Mouse (Mus musculus): Measurements from ENCODE around the gene Cops7a.

The Cops7a gene

GRCm38 (mm10) chr6:124919695-124920317 is 45.5 kb downstream of the Cops7a start, which contains the start of gene Ptms:
Gene Ptms, minus strand, starts transcription at chr6:124920103.
- peak; percentile 97 to 98 for DNase-seq (ENCODE audit: inconsistent age in 2 of 2, low spot score in 1 of 2)

GRCm38 (mm10) chr6:124918890-124919627 is 46.3 kb downstream of the Cops7a start:
- peak in 1 of 2 experiments; percentile 21 for DNase-seq (ENCODE audit: inconsistent age in 2 of 2, low spot score in 1 of 2)

- no peak for DNase-seq (ENCODE audit: inconsistent age in 2 of 2, low spot score in 1 of 2)
Measured at GRCm38 (mm10) chr6:124918331-124918690, 47.0 kb downstream of the Cops7a start.

GRCm38 (mm10) chr6:124917518-124918330 is 47.6 kb downstream of the Cops7a start:
- DNase-seq (ENCODE audit: inconsistent age in 2 of 2, low spot score in 1 of 2), result peak; percentile 97 to 99

- peak; percentile 93 to 98 for DNase-seq (ENCODE audit: inconsistent age in 2 of 2, low spot score in 1 of 2)
Measured at GRCm38 (mm10) chr6:124916695-124917517, 48.4 kb downstream of the Cops7a start.

- peak; percentile 48 to 79 for DNase-seq (ENCODE audit: inconsistent age in 2 of 2, low spot score in 1 of 2)
Measured at GRCm38 (mm10) chr6:124915942-124916694, 49.2 kb downstream of the Cops7a start.

- DNase-seq (ENCODE audit: inconsistent age in 2 of 2, low spot score in 1 of 2), result peak; percentile 45 to 74
Measured at GRCm38 (mm10) chr6:124915160-124915941, 50.0 kb downstream of the Cops7a start.

GRCm38 (mm10) chr6:124914511-124914910 is 50.8 kb downstream of the Cops7a start:
- DNase-seq (ENCODE audit: inconsistent age in 2 of 2, low spot score in 1 of 2), result peak in 1 of 2 experiments; percentile 50

- DNase-seq (ENCODE audit: inconsistent age in 2 of 2, low spot score in 1 of 2), result peak; percentile 26 to 55
Measured at GRCm38 (mm10) chr6:124913721-124914285, 51.5 kb downstream of the Cops7a start.

GRCm38 (mm10) chr6:124913214-124913613 is 52.1 kb downstream of the Cops7a start:
- DNase-seq (ENCODE audit: inconsistent age in 2 of 2, low spot score in 1 of 2), result no peak

GRCm38 (mm10) chr6:124911533-124912218 is 53.7 kb downstream of the Cops7a start, which contains the start of gene Lag3:
Gene Lag3, minus strand, starts transcription at chr6:124911705.
- peak; percentile 17 to 27 for DNase-seq (ENCODE audit: inconsistent age in 2 of 2, low spot score in 1 of 2)

- peak; percentile 23 to 36 for DNase-seq (ENCODE audit: inconsistent age in 2 of 2, low spot score in 1 of 2)
Measured at GRCm38 (mm10) chr6:124910032-124910431, 55.3 kb downstream of the Cops7a start.
